Comparison of ENCODE assay signal across 9 mouse cellular contexts in genomic region chr6:47333016-47333415, GRCm38 (mm10).
DNase-seq lines count a peak whose midpoint lies in the region; ATAC-seq and TF ChIP-seq lines count a peak whose summit lies in the region.
"Had no signal": no experiment of that assay in that cellular context is flagged by ENCODE, and none has a peak within 500 bp of the region (broad histone marks: within the 10 kb centered on the region; RNA-seq: fewer than 3 reads in every experiment).

No protein-coding gene starts in this region.

- CTCF ChIA-PET in Patski (lab: Charles Lee): no interaction called here

- no peak overlapping the region for H3K9ac ChIP-seq in heart, adult 2 months (ENCODE audit: low read depth, low read length)
- no peak overlapping the region for H3K9ac ChIP-seq in liver, embryonic 11.5 days (ENCODE audit: low read depth, low read length)
- H3K9ac ChIP-seq: embryonic facial prominence, embryonic 13.5 days had no signal

- TF ChIP-seq EP300 in heart, adult 2 months (IDR thresholded peaks at IDR 0.05; ENCODE audit: insufficient read depth, low read depth, low read length): no peak

- POLR2A ChIA-PET in Patski (lab: Charles Lee): no interaction called here

- no peaks in the 10 kb centered on the region for H3K36me3 ChIP-seq in heart, embryonic 10.5 days
- H3K36me3 ChIP-seq in heart, adult 2 months (ENCODE audit: control insufficient read depth, insufficient read depth, low read length): no peaks in the 10 kb centered on the region
- H3K36me3 ChIP-seq in liver, embryonic 11.5 days (ENCODE audit: control insufficient read depth, insufficient read depth, low read length): no peaks in the 10 kb centered on the region
- H3K36me3 ChIP-seq: embryonic facial prominence, embryonic 13.5 days had no signal

- TF ChIP-seq POLR2A in heart, adult 2 months (IDR thresholded peaks at IDR 0.05; ENCODE audit: insufficient read depth, low read depth, low read length): no peak

- 18% methylated on average over 4 of the region's 4 CpGs for WGBS in heart, embryonic 10.5 days
- WGBS in heart, adult 2 months: 33% methylated on average over 4 of the region's 4 CpGs
- 51% methylated on average over 4 of the region's 4 CpGs for WGBS in liver, embryonic 11.5 days

- in situ Hi-C loops in Patski (cut with MboI; ENCODE audit: low pct_unique_long_range_greater_than_20kb): no loop called here

- no peaks in the 10 kb centered on the region for H3K27me3 ChIP-seq in heart, embryonic 10.5 days (ENCODE audit: insufficient read depth, poor library complexity, severe bottlenecking)
- H3K27me3 ChIP-seq in heart, adult 2 months (ENCODE audit: control insufficient read depth, insufficient read depth, low read length): no peaks in the 10 kb centered on the region
- H3K27me3 ChIP-seq in Patski: no peaks in the 10 kb centered on the region
- no peaks in the 10 kb centered on the region for H3K27me3 ChIP-seq in liver, embryonic 11.5 days (replicated peaks; ENCODE audit: control insufficient read depth, insufficient read depth, low read length)
- H3K27me3 ChIP-seq: embryonic facial prominence, embryonic 13.5 days had no signal

- DNase-seq in heart, embryonic 10.5 days (ENCODE audit: low spot score): peak; percentile 77
- DNase-seq in heart, adult 2 months: no peak
- DNase-seq in left cerebral cortex, adult 11 months (ENCODE audit: low spot score): peak; percentile 21
- no peak for DNase-seq in left cerebral cortex, postnatal 10 days (ENCODE audit: extremely low spot score in 1 of 2, low spot score in 2 of 2)
- DNase-seq in Patski (ENCODE audit: low read depth, low spot score): no peak
- DNase-seq in retina, postnatal 1 day: peak; percentile 25
- DNase-seq in liver, embryonic 11.5 days (ENCODE audit: low spot score): no peak
- DNase-seq: thymus, postnatal 25 days had no signal

- no peaks in the 10 kb centered on the region for H3K79me2 ChIP-seq in heart, adult 2 months (replicated peaks; ENCODE audit: control insufficient read depth, insufficient read depth, low read length)

- no peak overlapping the region for H3K4me2 ChIP-seq in liver, embryonic 11.5 days
- H3K4me2 ChIP-seq: embryonic facial prominence, embryonic 13.5 days had no signal

- no peaks in the 10 kb centered on the region for H3K9me3 ChIP-seq in heart, embryonic 10.5 days
- no peaks in the 10 kb centered on the region for H3K9me3 ChIP-seq in liver, embryonic 11.5 days (ENCODE audit: control insufficient read depth, low read length)
- H3K9me3 ChIP-seq: embryonic facial prominence, embryonic 13.5 days had no signal

- peak; percentile 79 for ATAC-seq in Patski
- ATAC-seq in liver, embryonic 11.5 days (replicated peaks; ENCODE audit: low FRiP score): no peak

- no peak for TF ChIP-seq CTCF in heart, adult 2 months (IDR thresholded peaks at IDR 0.05)
- TF ChIP-seq CTCF in Patski (IDR thresholded peaks at IDR 0.05): no peak

- peak overlapping the region; percentile 10; the same call in 1 of the 2 replicates for H3K4me3 ChIP-seq in heart, embryonic 10.5 days
- no peak overlapping the region for H3K4me3 ChIP-seq in heart, adult 2 months
- H3K4me3 ChIP-seq in liver, embryonic 11.5 days (ENCODE audit: low read depth, low read length): no peak overlapping the region
- H3K4me3 ChIP-seq: embryonic facial prominence, embryonic 13.5 days had no signal

- H3K27ac ChIP-seq in heart, embryonic 10.5 days: peak overlapping the region; percentile 75
- no peak overlapping the region for H3K27ac ChIP-seq in heart, adult 2 months
- H3K27ac ChIP-seq in liver, embryonic 11.5 days (ENCODE audit: low read depth, low read length): no peak overlapping the region
- H3K27ac ChIP-seq: embryonic facial prominence, embryonic 13.5 days had no signal

- peaks cover 22% of the 10 kb centered on the region for H3K4me1 ChIP-seq in heart, embryonic 10.5 days
- no peaks in the 10 kb centered on the region for H3K4me1 ChIP-seq in heart, adult 2 months (ENCODE audit: control insufficient read depth, insufficient read depth, low read length)
- H3K4me1 ChIP-seq in liver, embryonic 11.5 days (replicated peaks; ENCODE audit: control insufficient read depth, insufficient read depth, low read length): peaks cover 4% of the 10 kb centered on the region
- H3K4me1 ChIP-seq: embryonic facial prominence, embryonic 13.5 days had no signal

- intact Hi-C loops in heart, adult 2 months (cut with DNase I): no loop called here
- intact Hi-C loops in left cerebral cortex, postnatal 10 days (cut with DNase I): no loop called here

Comparison
In these comparisons a context has a peak if more than half of its experiments do, and no peak if none do; other contexts are left out.
1. DNase-seq: peak in heart, embryonic 10.5 days (single experiment), left cerebral cortex, adult 11 months (single experiment) and retina, postnatal 1 day (single experiment); none in heart, adult 2 months (0 of 2), left cerebral cortex, postnatal 10 days (0 of 2), Patski (single experiment) and liver, embryonic 11.5 days (single experiment).